Mouse (Mus musculus) hindbrain, embryonic 11.5 days (tissue): Measurements from ENCODE around the gene Rpl36al. TPM values are rescaled to one million over a fixed set of nuclear protein-coding genes. Genes with fewer than 3 reads are reported as not detected.
A peak's percentile ranks its signal among the peaks of the same experiment; 100 is the strongest.
"Not testable (repeated sequence)": the region's sequence is repeated elsewhere in the genome, so short reads cannot be mapped to it uniquely, and the experiment has no call there.

Experiments used
- ATAC-seq: fragments of 200-750 bp; cut with Nextera tagmentation; 2 replicates; pipeline ENCODE4 v1.8.0; 2017; ENCODE audit warnings: mild to moderate bottlenecking, moderate TSS enrichment, moderate library complexity; ENCODE audit not compliant: low FRiP score
- DNase-seq: peaks from one replicate; pipeline ENCODE4 v3.0.0-alpha.2; 2015; ENCODE audit warnings: low spot score
- H3K27ac ChIP-seq: fragments of 300-500 bp; sonication (generic); 2 replicates; pipeline ENCODE4 v1.5.1; 2014; ENCODE audit warnings: mild to moderate bottlenecking, low read depth, low read length
- H3K27me3 ChIP-seq: fragments of 300-500 bp; sonication (generic); 2 replicates; pipeline ENCODE4 v1.6.1; 2014; ENCODE audit warnings: mild to moderate bottlenecking, low read length, moderate library complexity, mixed read lengths; ENCODE audit not compliant: control insufficient read depth, insufficient read depth
- H3K36me3 ChIP-seq: fragments of 300-500 bp; sonication (generic); 2 replicates; pipeline ENCODE4 v1.6.1; 2014; ENCODE audit warnings: mild to moderate bottlenecking, low read length, moderate library complexity, mixed read lengths; ENCODE audit not compliant: control insufficient read depth, insufficient read depth
- H3K4me1 ChIP-seq: fragments of 300-500 bp; sonication (generic); replicated peaks from 2 replicates; pipeline ENCODE4 v1.6.1; 2014; ENCODE audit warnings: low read length, mixed read lengths; ENCODE audit not compliant: control insufficient read depth, insufficient read depth
- H3K4me2 ChIP-seq: fragments of 300-500 bp; sonication (generic); replicated peaks from 2 replicates; pipeline ENCODE4 v1.6.1; 2014; ENCODE audit warnings: mild to moderate bottlenecking, low read depth, low read length
- H3K4me3 ChIP-seq: fragments of 300-500 bp; sonication (generic); 2 replicates; pipeline ENCODE4 v1.5.1; 2014; ENCODE audit warnings: low read depth, low read length
- H3K9ac ChIP-seq: fragments of 300-500 bp; sonication (generic); 2 replicates; pipeline ENCODE4 v1.6.1; 2014; ENCODE audit warnings: low read depth, low read length
- H3K9me3 ChIP-seq: fragments of 300-500 bp; sonication (generic); 2 replicates; pipeline ENCODE4 v1.6.1; 2016; ENCODE audit warnings: low read length; ENCODE audit not compliant: control insufficient read depth
- WGBS: fragments of 180-500 bp; shearing (Covaris S2); extraction: QIAGEN DNeasy Blood & Tissue Kit; methylation state at CpG from one replicate; pipeline ENCODE4 v1.1.7; 2014; 5-methylcytosine and 5-hydroxymethylcytosine counted together
- polyA plus RNA-seq: library from polyadenylated mRNA; unstranded; fragments of >200 nt; fragmentation: Nextera tagmentation; extraction: Ambion mirVana; gene quantifications from 2 replicates; pipeline ENCODE4 v1.2.1, GENCODE M21; 2014

Rpl36al gene
- polyA plus RNA-seq, 1 experiment from 2014 or later: 461 TPM

DNA sequence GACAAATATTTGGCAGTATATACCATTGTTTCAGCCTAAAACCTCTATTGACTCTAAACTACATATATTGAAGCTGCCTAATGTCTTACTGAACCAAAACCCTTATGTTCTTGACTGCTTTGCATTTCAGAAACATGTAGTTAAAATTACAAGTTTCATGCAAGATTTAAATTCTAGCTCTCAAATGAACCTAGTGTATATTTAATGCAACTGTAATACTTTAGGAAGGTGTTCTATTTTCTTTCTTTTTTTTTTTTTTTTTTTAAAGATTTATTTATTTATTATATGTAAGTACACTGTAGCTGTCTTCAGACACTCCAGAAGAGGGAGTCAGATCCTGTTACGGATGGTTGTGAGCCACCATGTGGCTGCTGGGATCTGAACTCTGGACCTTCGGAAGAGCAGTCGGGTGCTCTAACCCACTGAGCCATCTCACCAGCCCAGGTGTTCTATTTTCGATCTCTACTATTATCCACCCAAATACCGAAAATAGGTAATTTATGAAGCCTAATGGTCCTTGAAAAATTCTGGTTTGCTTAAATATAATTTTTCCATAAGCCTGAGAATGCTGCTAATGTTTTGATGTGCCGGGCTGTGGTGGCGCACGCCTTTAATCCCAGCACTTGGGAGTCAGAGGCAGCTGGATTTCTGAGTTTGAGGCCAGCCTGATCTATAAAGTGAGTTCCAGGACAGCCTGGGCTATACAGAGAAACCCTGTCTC, 16.9 kb downstream of the Rpl36al start:
- not testable (repeated sequence) for ATAC-seq, H3K4me1 ChIP-seq, DNase-seq, H3K36me3 ChIP-seq, H3K4me2 ChIP-seq, H3K27me3 ChIP-seq, H3K4me3 ChIP-seq, H3K9ac ChIP-seq, H3K9me3 ChIP-seq, H3K27ac ChIP-seq
- WGBS: 66% methylated on average over 8 of the region's 8 CpGs

DNA sequence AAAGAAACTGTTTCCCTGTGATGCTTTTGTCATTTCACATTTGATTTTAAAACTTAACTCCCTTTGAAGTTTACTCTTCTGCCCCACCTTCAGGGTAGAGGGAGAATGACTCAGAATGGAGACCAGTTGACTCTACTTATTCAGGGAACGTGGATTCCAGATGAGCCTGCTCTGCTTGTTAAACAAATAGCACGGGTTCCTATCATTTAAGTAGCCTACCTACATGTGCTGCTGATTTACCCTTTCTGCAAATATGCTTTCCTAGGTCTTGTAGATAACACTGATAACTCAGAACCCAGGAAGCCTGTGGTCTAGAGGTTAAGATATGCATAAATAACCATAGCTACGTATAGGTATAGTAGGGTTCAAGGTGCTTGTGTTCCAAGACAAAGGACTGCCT, 19.0 kb downstream of the Rpl36al start:
- no peaks in the 10 kb centered on the region for H3K9me3 ChIP-seq
- DNase-seq (no peak), ATAC-seq (no peak)
- H3K27me3 ChIP-seq: no peaks in the 10 kb centered on the region
- no peaks in the 10 kb centered on the region for H3K36me3 ChIP-seq
- H3K4me2 ChIP-seq: no peak overlapping the region
- H3K4me1 ChIP-seq: no peaks in the 10 kb centered on the region
- no peak overlapping the region for H3K4me3 ChIP-seq
- 58% methylated on average over 3 of the region's 3 CpGs for WGBS
- no peak overlapping the region for H3K27ac ChIP-seq
- no peak overlapping the region for H3K9ac ChIP-seq

DNA sequence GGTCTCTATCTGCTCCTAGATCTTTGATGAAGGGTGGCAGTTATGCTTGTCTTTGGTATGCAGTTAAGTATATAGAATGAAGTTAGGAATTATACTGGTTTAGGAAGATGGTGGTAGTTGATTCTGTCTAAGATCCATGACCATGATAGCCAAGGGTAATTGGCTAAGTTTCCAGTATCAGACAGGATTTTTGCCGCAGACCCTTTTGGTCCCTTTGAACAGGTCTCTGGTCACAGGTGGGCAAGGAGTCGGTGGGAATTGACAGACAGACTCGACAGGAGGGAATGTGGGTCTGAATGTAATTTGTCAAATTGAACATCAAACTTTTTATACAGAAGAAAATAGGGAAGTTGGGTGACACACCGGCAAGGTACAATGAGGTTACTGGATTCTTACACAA, 20.3 kb downstream of the Rpl36al start:
- DNase-seq, H3K27ac ChIP-seq, H3K27me3 ChIP-seq, ATAC-seq, H3K4me2 ChIP-seq, H3K4me1 ChIP-seq, H3K9ac ChIP-seq, H3K4me3 ChIP-seq, H3K9me3 ChIP-seq, H3K36me3 ChIP-seq: not testable (repeated sequence)
- 92% methylated on average over 4 of the region's 4 CpGs for WGBS

DNA sequence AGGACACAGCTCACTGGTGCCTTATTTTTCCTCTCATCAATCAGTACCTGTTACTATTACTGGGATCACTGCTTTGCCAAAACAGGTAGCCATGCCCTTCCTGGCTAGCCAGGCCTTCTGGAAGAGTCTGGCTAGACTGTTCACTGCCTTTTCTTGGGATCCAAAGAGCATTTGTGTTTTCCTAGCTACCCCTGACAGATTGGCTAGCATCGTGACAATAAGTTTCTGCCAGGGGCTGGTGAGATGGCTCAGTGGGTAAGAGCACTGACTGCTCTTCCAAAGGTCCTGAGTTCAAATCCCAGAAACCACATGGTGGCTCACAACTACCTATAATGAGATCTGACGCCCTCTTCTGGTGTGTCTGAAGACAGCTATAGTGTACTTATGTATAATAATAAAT, 23.2 kb downstream of the Rpl36al start:
- WGBS: 74% methylated on average over 2 of the region's 2 CpGs
- not testable (repeated sequence) for H3K27me3 ChIP-seq, H3K9ac ChIP-seq, H3K36me3 ChIP-seq, DNase-seq, H3K9me3 ChIP-seq, H3K4me2 ChIP-seq, ATAC-seq, H3K27ac ChIP-seq, H3K4me1 ChIP-seq, H3K4me3 ChIP-seq

DNA sequence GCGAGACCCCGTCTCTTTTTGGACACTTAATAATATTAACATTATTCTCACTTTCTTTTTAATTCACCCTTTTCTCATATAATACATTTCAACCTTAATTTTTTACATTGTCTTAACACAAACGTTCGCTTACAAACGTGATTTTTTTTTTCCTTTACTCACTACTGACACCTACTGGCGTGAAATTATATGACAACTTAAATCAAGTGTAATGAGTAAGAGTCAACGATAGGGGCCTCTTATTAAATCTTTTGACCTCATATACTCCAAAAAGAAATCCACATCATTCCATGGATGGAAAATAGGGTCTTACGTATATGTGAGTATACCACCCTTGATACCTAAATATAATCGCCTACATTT, 24.3 kb downstream of the Rpl36al start:
- ATAC-seq (peak; percentile 13; the same call in 1 of the 2 replicates), DNase-seq (peak; percentile 81)
- Histone ChIP-seq H3K27me3 (no peaks in the 10 kb centered on the region), H3K4me1 (no peaks in the 10 kb centered on the region), H3K4me2 (no peak overlapping the region), H3K9me3 (no peaks in the 10 kb centered on the region), H3K36me3 (peaks cover 7% of the 10 kb centered on the region), H3K27ac (no peak overlapping the region), H3K4me3 (no peak overlapping the region), H3K9ac (no peak overlapping the region)
- 7% methylated on average over 9 of the region's 9 CpGs for WGBS

DNA sequence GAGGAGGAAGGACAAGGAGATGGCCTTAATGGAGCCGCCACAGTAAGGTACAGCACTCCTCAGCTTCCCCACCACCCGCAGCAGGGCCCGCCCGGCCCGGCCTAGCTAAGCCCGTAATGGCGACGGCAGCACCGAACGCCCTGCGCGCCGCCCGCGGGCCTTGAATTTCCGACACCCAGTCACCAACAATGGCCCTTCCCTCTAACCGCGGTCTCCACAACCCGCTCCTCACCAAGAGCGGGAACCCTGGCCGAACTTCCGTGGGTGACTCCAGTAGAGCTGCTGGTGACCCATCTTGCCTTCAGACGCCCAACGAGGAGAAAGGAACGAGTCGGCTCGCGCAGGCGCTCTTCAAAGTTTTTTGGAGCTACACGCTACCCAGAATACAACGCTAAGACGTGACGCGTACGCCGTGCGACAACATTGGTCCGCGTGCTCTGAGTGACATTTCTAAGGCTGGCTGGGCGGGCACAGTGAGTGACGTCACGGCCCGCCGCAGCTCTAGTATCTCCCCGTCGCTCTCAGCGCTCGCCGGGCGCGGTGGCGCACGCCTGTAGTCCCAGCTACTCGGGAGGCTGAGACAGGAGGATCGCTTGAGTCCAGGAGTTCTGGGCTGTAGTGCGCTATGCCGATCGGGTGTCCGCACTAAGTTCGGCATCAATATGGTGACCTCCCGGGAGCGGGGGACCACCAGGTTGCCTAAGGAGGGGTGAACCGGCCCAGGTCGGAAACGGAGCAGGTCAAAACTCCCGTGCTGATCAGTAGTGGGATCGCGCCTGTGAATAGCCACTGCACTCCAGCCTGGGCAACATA, 24.9 kb downstream of the Rpl36al start, which contains the start of gene Rps29:
Gene Rps29 (minus strand): TSS at position 422 of the 813 bp plus-strand sequence.
- not testable (repeated sequence) for H3K27me3 ChIP-seq, H3K36me3 ChIP-seq, H3K9me3 ChIP-seq, H3K4me1 ChIP-seq
- peak within 1 kb of the TSS; percentile 89 for H3K27ac ChIP-seq
- peak within 1 kb of the TSS; percentile 79 for H3K4me3 ChIP-seq
- WGBS: under 1% methylated on average over 54 of the region's 68 CpGs
- peak; percentile 98 for ATAC-seq
- H3K9ac ChIP-seq: peak within 1 kb of the TSS; percentile 90
- DNase-seq: peak; percentile 100
- peak within 1 kb of the TSS; percentile 66 for H3K4me2 ChIP-seq

DNA sequence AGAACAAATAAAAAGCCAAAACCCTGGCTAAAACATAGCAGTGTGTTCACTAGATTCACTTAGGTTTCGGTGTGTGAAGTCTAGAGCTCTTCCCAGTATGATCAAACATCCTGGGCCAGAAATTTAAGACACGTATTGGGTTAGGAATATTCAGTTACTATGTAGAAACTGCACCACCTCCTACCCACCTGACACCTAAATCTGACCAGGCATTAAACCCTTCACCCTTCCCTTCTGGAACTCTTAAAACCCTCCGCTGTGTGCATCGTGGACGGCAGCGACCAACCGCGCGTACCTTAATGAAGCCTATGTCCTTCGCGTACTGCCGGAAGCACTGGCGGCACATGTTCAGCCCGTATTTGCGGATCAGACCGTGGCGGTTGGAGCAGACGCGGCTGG, 25.5 kb downstream of the Rpl36al start:
- Histone ChIP-seq H3K9ac (peak overlapping the region; percentile 90), H3K4me1 (no peaks in the 10 kb centered on the region), H3K4me3 (peak overlapping the region; percentile 79), H3K27me3 (no peaks in the 10 kb centered on the region), H3K9me3 (no peaks in the 10 kb centered on the region), H3K4me2 (peak overlapping the region; percentile 66), H3K36me3 (peaks cover 7% of the 10 kb centered on the region), H3K27ac (peak overlapping the region; percentile 89)
- no peak for DNase-seq
- WGBS: 2% methylated on average over 19 of the region's 19 CpGs
- no peak for ATAC-seq

DNA sequence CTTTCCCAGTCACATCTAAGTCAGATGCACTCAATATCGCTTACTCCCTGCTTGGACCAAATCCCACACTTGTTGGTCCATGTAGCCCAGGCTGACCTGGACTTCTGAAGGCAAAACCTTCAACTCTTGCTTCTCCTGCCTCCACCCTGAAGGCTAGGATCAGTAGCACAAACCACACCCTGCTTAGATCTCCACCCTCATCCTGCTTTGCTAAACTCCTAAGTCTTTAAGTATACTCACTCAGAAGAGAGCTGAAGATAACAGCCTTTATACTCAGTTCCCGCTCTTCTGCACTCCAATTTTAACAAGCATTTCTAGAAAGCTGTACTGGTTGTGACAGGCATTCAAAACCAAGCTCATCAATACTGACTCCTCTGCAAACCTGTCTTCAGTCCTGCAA, 26.8 kb downstream of the Rpl36al start:
- Histone ChIP-seq H3K27ac (no peak overlapping the region), H3K9ac (no peak overlapping the region), H3K9me3 (no peaks in the 10 kb centered on the region), H3K4me1 (no peaks in the 10 kb centered on the region), H3K36me3 (peaks cover 7% of the 10 kb centered on the region), H3K4me2 (no peak overlapping the region), H3K4me3 (no peak overlapping the region), H3K27me3 (no peaks in the 10 kb centered on the region)
- 95% methylated on average over 2 of the region's 2 CpGs for WGBS
- no peak for ATAC-seq
- no peak for DNase-seq

DNA sequence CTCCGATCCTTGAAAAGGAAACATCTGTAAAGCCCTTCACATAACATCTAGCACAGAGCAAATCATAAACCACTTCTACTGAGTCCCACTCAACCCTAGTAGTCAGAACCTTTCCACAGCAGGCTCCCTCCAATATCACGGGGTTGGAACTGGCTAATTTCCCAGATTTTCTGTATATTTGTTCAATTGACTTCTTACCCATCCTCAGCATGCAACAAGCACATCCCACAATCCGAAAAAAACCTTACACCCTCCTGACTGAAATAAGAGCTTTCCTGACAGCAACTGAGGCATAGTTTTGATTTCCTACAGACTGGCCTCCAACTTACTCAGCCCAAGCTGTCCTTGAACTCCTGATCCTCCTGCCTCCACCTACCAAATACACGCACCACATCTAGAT, 27.4 kb downstream of the Rpl36al start:
- DNase-seq (no peak), ATAC-seq (no peak)
- peaks cover 7% of the 10 kb centered on the region for H3K36me3 ChIP-seq
- WGBS: 86% methylated on average over 4 of the region's 4 CpGs
- no peak overlapping the region for H3K4me2 ChIP-seq
- H3K27me3 ChIP-seq: no peaks in the 10 kb centered on the region
- H3K9me3 ChIP-seq: no peaks in the 10 kb centered on the region
- H3K9ac ChIP-seq: no peak overlapping the region
- H3K27ac ChIP-seq: no peak overlapping the region
- no peaks in the 10 kb centered on the region for H3K4me1 ChIP-seq
- no peak overlapping the region for H3K4me3 ChIP-seq
